Mouse (Mus musculus) embryonic facial prominence, embryonic 11.5 days (tissue): ENCODE results near the gene Dna2. TPM values are rescaled to one million over a fixed set of nuclear protein-coding genes. Genes with fewer than 3 reads are reported as not detected.

ENCODE experiments used
- ATAC-seq: fragments of 200-750 bp; cut with Nextera tagmentation; replicated peaks from 2 replicates; pipeline ENCODE4 v1.8.0; 2017; ENCODE audit warnings: low read depth; ENCODE audit not compliant: insufficient number of reproducible peaks, low FRiP score, low TSS enrichment
- DNase-seq: peaks from one replicate; pipeline ENCODE4 v3.0.0-alpha.2; 2015; ENCODE audit warnings: low spot score
- H3K27ac ChIP-seq: fragments of 300-500 bp; sonication (generic); replicated peaks from 2 replicates; pipeline ENCODE4 v1.5.1; 2014; ENCODE audit warnings: mild to moderate bottlenecking, low read depth, low read length, control low read depth
- H3K27me3 ChIP-seq: fragments of 300-500 bp; sonication (generic); 2 replicates; pipeline ENCODE4 v1.6.1; 2014; ENCODE audit warnings: mild to moderate bottlenecking, low read length, moderate library complexity, mixed read lengths; ENCODE audit not compliant: control insufficient read depth, insufficient read depth
- H3K36me3 ChIP-seq: fragments of 300-500 bp; sonication (generic); replicated peaks from 2 replicates; pipeline ENCODE4 v1.6.1; 2014; ENCODE audit warnings: low read depth, mild to moderate bottlenecking, low read length, moderate library complexity, mixed read lengths; ENCODE audit not compliant: control insufficient read depth, insufficient read depth
- H3K4me1 ChIP-seq: fragments of 300-500 bp; sonication (generic); 2 replicates; pipeline ENCODE4 v1.6.1; 2014; ENCODE audit warnings: low read length, mixed read lengths; ENCODE audit not compliant: control insufficient read depth, insufficient read depth
- H3K4me2 ChIP-seq: fragments of 300-500 bp; sonication (generic); 2 replicates; pipeline ENCODE4 v1.6.1; 2014; ENCODE audit warnings: low read depth, mild to moderate bottlenecking, control low read depth, low read length, moderate library complexity
- H3K4me3 ChIP-seq: fragments of 300-500 bp; sonication (generic); 2 replicates; pipeline ENCODE4 v1.5.1; 2014; ENCODE audit warnings: low read depth, low read length, control low read depth
- H3K9ac ChIP-seq: fragments of 300-500 bp; sonication (generic); replicated peaks from 2 replicates; pipeline ENCODE4 v1.6.1; 2014; ENCODE audit warnings: mild to moderate bottlenecking, control low read depth, low read length
- H3K9me3 ChIP-seq: fragments of 300-500 bp; sonication (generic); replicated peaks from 2 replicates; pipeline ENCODE4 v1.6.1; 2016; ENCODE audit warnings: mild to moderate bottlenecking, low read length, inconsistent platforms, mixed read lengths; ENCODE audit not compliant: control insufficient read depth
- WGBS: fragments of 180-500 bp; shearing (Covaris S2); extraction: QIAGEN DNeasy Blood & Tissue Kit; methylation state at CpG from one replicate; pipeline ENCODE4 v1.1.7; 2014; 5-methylcytosine and 5-hydroxymethylcytosine counted together
- polyA plus RNA-seq: library from polyadenylated mRNA; unstranded; fragments of >200 nt; fragmentation: Nextera tagmentation; extraction: Ambion mirVana; gene quantifications from 2 replicates; pipeline ENCODE4 v1.2.1, GENCODE M21; 2014

Dna2 gene
- polyA plus RNA-seq, 1 experiment from 2014 or later, result 29.1 TPM

DNA sequence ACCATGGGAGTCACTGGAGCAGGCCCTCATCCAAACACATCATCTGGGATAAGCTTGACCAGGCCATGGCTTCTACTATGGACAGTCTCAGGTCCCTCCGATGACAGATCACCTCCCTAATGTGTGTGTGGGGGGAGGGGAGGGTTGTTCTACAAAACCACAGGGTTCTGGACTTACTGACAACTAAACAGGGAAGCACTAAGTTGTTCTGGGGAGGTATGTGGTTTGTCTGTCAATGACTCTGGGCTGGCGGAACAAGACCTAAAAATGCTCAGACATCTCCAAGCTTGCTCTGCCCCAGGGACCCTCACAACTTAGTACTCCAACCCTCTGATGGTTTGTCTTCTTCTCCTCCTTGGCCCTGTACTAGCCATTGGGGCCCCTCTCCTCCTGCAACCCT lies 35.7 kb upstream of the Dna2 start:
- Histone ChIP-seq H3K27me3 (no peaks in the 10 kb centered on the region), H3K36me3 (no peaks in the 10 kb centered on the region), H3K4me2 (no peak overlapping the region), H3K9me3 (no peaks in the 10 kb centered on the region), H3K4me1 (no peaks in the 10 kb centered on the region), H3K4me3 (no peak overlapping the region), H3K9ac (no peak overlapping the region), H3K27ac (no peak overlapping the region)
- no peak for ATAC-seq
- no peak for DNase-seq
- 98% methylated on average over 2 of the region's 2 CpGs for WGBS

DNA sequence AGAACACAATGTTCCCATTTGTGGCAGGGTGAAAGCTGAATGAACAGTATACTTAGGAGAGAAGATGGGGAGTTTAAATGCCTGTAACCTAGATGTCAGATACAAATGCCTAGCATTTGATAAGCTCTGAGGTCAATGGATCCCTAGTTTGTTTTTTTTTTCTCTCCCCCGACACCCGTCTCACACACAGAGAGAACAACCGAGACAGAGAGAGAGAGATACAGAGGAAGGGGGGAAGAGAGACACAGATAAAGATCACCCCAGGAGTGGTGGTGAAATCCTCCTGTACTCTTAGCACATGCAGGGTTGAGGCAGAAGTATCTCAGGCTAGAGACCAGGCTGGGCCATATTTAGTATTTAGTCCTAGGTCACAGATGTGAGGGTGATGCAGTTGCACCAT lies 27.8 kb upstream of the Dna2 start:
- H3K4me2 ChIP-seq, result no peak overlapping the region
- H3K4me3 ChIP-seq, result no peak overlapping the region
- 77% methylated on average over 3 of the region's 3 CpGs for WGBS
- no peak overlapping the region for H3K9ac ChIP-seq
- H3K27ac ChIP-seq, result no peak overlapping the region
- no peaks in the 10 kb centered on the region for H3K36me3 ChIP-seq
- DNase-seq, result no peak
- H3K9me3 ChIP-seq, result no peaks in the 10 kb centered on the region
- no peaks in the 10 kb centered on the region for H3K4me1 ChIP-seq
- no peak for ATAC-seq
- no peaks in the 10 kb centered on the region for H3K27me3 ChIP-seq

DNA sequence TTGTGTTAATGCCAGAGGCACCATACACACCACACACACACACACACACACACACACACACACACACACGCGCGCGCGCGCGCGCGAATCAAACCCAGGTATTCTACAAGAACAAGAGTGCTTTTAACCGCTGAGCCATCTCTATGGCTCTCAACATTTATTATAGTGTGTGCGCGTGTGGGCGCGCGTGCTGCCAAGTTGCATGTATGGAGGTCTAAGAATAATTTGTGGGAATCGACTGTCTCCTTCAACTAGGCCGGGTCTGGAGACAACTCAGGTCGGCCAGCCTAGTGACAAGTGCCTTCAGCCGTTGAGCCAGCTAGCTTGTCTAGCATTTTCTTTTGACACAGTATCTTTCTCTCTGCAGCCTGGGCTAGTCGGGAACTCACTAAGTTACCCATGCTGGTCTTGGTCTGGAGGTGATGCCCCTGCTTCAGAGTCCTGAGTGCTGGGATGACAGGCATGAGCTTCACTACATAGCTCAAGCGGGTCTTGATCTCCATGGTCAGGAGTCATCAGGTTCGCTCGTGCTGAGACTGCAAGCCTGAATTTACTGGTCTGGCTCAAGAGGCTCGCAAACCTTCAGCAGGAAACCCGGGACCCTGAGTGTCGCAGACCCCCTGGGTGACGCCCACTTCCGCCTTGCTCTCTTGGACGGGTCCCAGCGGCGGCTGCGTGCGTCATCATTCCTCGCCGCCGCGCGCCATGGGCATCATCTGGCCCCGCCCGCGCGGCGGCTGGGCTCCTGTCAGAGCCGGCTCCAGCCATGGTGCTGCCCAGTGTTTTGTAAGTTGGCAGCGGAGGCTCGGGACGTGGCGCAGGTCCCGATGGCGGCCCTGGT lies 26.7 kb upstream of the Dna2 start, which contains the start of gene Slc25a16:
Gene Slc25a16, plus strand, starts transcription at position 709 of the 841 bp plus-strand sequence.
- H3K36me3 ChIP-seq, result no peaks in the 10 kb centered on the region
- peak within 1 kb of the TSS; percentile 86 for H3K9ac ChIP-seq
- ATAC-seq, result peak; percentile 96
- DNase-seq, result peak; percentile 97
- H3K27me3 ChIP-seq, result no peaks in the 10 kb centered on the region
- 0 out of 2 replicates have a peak within 1 kb of the TSS, but pooled peaks have one; percentile 41 for H3K27ac ChIP-seq
- peak within 1 kb of the TSS; percentile 80 for H3K4me2 ChIP-seq
- H3K4me1 ChIP-seq, result no peaks in the 10 kb centered on the region
- WGBS, result 6% methylated on average over 50 of the region's 50 CpGs
- H3K9me3 ChIP-seq, result no peaks in the 10 kb centered on the region
- peak within 1 kb of the TSS; percentile 97 for H3K4me3 ChIP-seq

DNA sequence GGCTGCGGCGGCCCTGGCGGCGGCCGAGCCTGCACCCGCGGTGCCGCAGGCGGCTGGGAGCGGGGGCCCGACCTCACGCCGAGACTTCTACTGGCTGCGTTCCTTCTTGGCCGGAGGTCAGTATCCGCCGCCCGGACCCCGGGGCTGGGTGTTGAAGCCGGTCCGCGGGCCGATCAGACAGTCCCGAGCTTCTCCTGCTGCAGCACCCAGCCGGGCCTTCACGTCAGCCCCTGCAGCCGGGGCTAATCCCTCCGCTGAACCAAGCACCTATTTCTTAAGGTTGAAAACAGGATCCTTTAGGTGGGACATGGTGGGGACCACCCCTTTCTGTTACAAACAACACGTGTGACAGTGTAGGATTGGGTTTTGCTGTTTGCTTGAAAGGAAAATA lies 26.1 kb upstream of the Dna2 start:
- 0 out of 2 replicates have a peak overlapping the region, but pooled peaks have one; percentile 41 for H3K27ac ChIP-seq
- peak overlapping the region; percentile 80 for H3K4me2 ChIP-seq
- H3K9me3 ChIP-seq, result no peaks in the 10 kb centered on the region
- peak; percentile 50 for ATAC-seq
- WGBS, result under 1% methylated on average over 29 of the region's 29 CpGs
- H3K4me3 ChIP-seq, result peak overlapping the region; percentile 97
- peak overlapping the region; percentile 86 for H3K9ac ChIP-seq
- H3K27me3 ChIP-seq, result no peaks in the 10 kb centered on the region
- no peaks in the 10 kb centered on the region for H3K36me3 ChIP-seq
- no peaks in the 10 kb centered on the region for H3K4me1 ChIP-seq
- DNase-seq, result no peak

DNA sequence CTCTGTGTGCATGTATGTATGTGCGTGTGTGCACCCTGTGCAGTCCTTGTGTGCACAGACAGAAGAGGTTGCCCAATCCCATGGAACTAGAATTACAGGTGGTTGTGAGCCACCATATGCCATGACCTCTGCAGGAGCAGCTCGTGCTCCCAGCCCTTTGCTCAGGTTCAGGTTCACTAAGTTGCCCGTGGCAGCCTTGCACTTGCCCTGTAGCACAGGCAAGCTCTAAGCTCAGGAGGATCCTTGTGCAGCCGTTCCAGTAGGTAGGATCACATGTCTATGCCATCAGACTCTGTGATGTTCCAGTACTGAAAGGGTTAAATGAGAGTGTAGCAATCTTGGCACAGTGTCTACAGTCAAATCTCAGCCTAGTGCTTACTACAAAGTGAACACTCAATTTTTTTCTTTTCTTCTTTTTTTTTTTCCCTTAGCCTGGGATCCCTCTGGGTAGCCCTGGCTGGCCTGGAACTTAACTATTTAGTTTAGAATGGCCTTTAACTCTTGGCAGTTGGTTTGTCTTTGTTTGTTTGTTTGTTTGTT lies 22.7 kb upstream of the Dna2 start:
- no peak overlapping the region for H3K9ac ChIP-seq
- no peak for DNase-seq
- no peak overlapping the region for H3K4me2 ChIP-seq
- no peak for ATAC-seq
- H3K27ac ChIP-seq, result no peak overlapping the region
- H3K9me3 ChIP-seq, result no peaks in the 10 kb centered on the region
- no peaks in the 10 kb centered on the region; the same call in 1 of the 2 replicates for H3K36me3 ChIP-seq
- H3K4me3 ChIP-seq, result no peak overlapping the region
- 92% methylated on average over 4 of the region's 4 CpGs for WGBS
- no peaks in the 10 kb centered on the region for H3K27me3 ChIP-seq
- H3K4me1 ChIP-seq, result no peaks in the 10 kb centered on the region

DNA sequence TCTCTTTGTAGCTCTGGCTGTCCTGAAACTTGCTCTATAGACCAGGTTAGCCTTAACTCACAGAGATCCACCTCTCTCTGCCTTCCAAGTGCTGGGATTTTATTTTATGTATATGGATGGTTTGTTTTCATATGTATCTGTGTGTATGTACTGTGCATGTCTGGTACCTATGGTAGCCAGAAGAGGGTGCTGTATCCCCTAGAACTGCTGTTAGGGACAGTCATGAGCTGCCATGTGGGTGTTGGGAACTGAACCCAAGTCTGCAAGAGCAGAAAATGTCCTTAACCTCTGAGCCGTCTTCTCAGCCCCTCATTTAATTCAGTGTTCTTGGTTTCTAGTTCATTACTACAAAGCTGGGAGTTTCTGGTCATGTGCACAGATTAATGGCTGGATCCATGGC lies 14.4 kb upstream of the Dna2 start:
- Histone ChIP-seq H3K4me3 (no peak overlapping the region), H3K9me3 (no peaks in the 10 kb centered on the region), H3K4me1 (no peaks in the 10 kb centered on the region), H3K27me3 (no peaks in the 10 kb centered on the region), H3K36me3 (no peaks in the 10 kb centered on the region; the same call in 1 of the 2 replicates), H3K4me2 (no peak overlapping the region), H3K9ac (no peak overlapping the region), H3K27ac (no peak overlapping the region)
- DNase-seq, result no peak
- no peak for ATAC-seq
- WGBS, result 85% methylated on average over 1 of the region's 1 CpGs

DNA sequence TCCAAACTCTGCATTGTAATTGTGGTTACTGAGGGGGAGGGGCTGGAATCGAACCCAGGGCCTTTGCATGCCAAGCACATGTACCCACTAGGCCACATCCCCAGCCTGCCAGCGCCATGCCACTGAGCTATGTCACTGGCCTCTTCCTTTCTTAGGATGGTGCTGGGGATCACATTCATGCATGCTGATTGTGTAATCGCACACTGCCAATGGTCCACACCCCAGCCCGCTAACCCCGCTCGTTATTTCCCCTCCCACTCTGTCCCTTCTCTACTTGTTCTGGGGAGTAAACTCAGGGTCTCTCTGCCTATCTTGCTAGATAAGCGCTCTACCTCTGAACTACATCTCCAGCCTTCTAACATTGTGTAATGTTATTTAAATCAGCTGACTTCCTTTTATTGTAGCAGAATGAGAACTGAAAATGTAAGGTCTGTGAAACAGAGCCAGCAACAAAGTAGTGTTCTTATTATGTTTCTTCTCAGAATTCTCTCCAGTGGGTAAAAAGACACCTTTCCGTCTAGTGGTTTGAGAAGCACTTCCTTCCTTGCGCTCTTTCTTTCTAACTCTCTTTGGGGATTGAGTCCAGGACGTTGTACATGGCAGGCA lies 1.7 kb upstream of the Dna2 start:
- Histone ChIP-seq H3K36me3 (no peaks in the 10 kb centered on the region; the same call in 1 of the 2 replicates), H3K9ac (no peak overlapping the region), H3K4me1 (no peaks in the 10 kb centered on the region), H3K4me3 (no peak overlapping the region), H3K27ac (no peak overlapping the region), H3K9me3 (no peaks in the 10 kb centered on the region), H3K27me3 (no peaks in the 10 kb centered on the region), H3K4me2 (no peak overlapping the region)
- ATAC-seq (no peak), DNase-seq (no peak)
- 85% methylated on average over 10 of the region's 10 CpGs for WGBS

DNA sequence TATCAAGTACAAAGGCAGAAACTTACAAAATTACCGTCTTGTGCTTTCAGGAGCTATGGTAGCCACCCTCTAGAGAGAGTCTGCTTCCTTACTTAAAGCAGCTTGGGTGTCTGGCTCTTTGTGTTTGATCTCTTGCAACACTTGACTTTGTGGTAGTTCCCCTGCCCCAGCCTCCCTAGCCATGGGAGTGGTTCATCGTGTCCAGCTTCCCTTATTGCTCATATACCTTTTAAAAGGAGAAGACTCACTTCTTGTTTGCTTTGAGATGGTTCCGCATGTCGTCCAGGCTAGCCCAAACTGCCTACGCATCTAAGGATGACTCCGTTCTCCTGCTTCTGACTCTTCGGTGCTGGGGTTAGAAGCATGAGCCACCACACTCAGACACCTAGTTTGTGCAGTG lies 1.7 kb downstream of the Dna2 start:
- no peaks in the 10 kb centered on the region for H3K9me3 ChIP-seq
- WGBS, result 87% methylated on average over 7 of the region's 7 CpGs
- ATAC-seq (no peak), DNase-seq (no peak)
- no peaks in the 10 kb centered on the region; the same call in 1 of the 2 replicates for H3K36me3 ChIP-seq
- no peak overlapping the region for H3K4me2 ChIP-seq
- H3K27me3 ChIP-seq, result no peaks in the 10 kb centered on the region
- no peak overlapping the region for H3K9ac ChIP-seq
- no peak overlapping the region for H3K4me3 ChIP-seq
- H3K4me1 ChIP-seq, result no peaks in the 10 kb centered on the region
- H3K27ac ChIP-seq, result no peak overlapping the region
